Mouse (Mus musculus) cerebellum, adult 2 months (tissue): ENCODE results near the gene Tsn.

Experiments used
- CTCF ChIP-seq: fragments of 200-500 bp; IDR thresholded peaks from 2 replicates; pipeline ENCODE4 v1.5.1; 2011; ENCODE audit warnings: low read depth, mild to moderate bottlenecking, control low read depth, low read length, moderate library complexity, borderline replicate concordance; ENCODE audit not compliant: insufficient read depth
- POLR2A ChIP-seq: fragments of 200-500 bp; IDR thresholded peaks from 2 replicates; pipeline ENCODE4 v1.6.1; 2011; ENCODE audit warnings: low read length, control low read depth, borderline replicate concordance; ENCODE audit not compliant: insufficient read depth

- no peak for TF ChIP-seq POLR2A
- no peak for TF ChIP-seq CTCF
Observed at GRCm38 (mm10) chr1:118294826-118295225, 16.7 kb downstream of the Tsn start.
